Mouse (Mus musculus) myocyte (in vitro differentiated cells): Measurements from ENCODE around the gene Aqp1.

ENCODE experiments used
- CEBPB ChIP-seq: IDR thresholded peaks from 2 replicates; pipeline ENCODE4 v1.6.1; 2011; ENCODE audit warnings: mild to moderate bottlenecking, moderate library complexity; ENCODE audit not compliant: poor library complexity, insufficient read depth, severe bottlenecking
- E2F4 ChIP-seq: IDR thresholded peaks from one replicate; pipeline ENCODE4 v1.6.1; 2011; ENCODE audit warnings: mild to moderate bottlenecking, control low read depth, moderate library complexity; ENCODE audit not compliant: insufficient read depth
- MAX ChIP-seq: IDR thresholded peaks from one replicate; pipeline ENCODE4 v1.6.1; 2011; ENCODE audit warnings: low read depth, mild to moderate bottlenecking, control low read depth
- MYOG ChIP-seq, 3 experiments: IDR thresholded peaks; one replicate each; pipeline ENCODE4 v1.6.1; 2011; ENCODE audit warnings: control low read depth in 2 of 3, low read depth in 2 of 3, mild to moderate bottlenecking in 2 of 3; ENCODE audit not compliant: insufficient read length in 2 of 3, control insufficient read depth in 1 of 3, insufficient read depth in 1 of 3
- POLR2A ChIP-seq: IDR thresholded peaks from one replicate; pipeline ENCODE4 v1.6.1; 2011; ENCODE audit warnings: low read depth, mild to moderate bottlenecking, control low read depth, moderate library complexity; ENCODE audit not compliant: insufficient read length
- POLR2AphosphoS2 ChIP-seq: IDR thresholded peaks from one replicate; pipeline ENCODE4 v1.6.1; 2011; ENCODE audit warnings: low read depth, control low read depth; ENCODE audit not compliant: insufficient read length
- REST ChIP-seq: IDR thresholded peaks from one replicate; pipeline ENCODE4 v1.6.1; 2011; ENCODE audit warnings: mild to moderate bottlenecking, control low read depth, moderate library complexity; ENCODE audit not compliant: insufficient read depth, insufficient read length
- TCF12 ChIP-seq: IDR thresholded peaks from one replicate; pipeline ENCODE4 v1.6.1; 2011; ENCODE audit warnings: mild to moderate bottlenecking, control low read depth; ENCODE audit not compliant: poor library complexity, insufficient read depth, severe bottlenecking
- TCF3 ChIP-seq: IDR thresholded peaks from one replicate; pipeline ENCODE4 v1.6.1; 2011; ENCODE audit warnings: low read depth, control low read depth; ENCODE audit not compliant: insufficient read length
- USF1 ChIP-seq: IDR thresholded peaks from one replicate; pipeline ENCODE4 v1.6.1; 2011; ENCODE audit warnings: low read depth, mild to moderate bottlenecking, control low read depth, moderate library complexity

GRCm38 (mm10) chr6:55377461-55377860 lies 41.2 kb downstream of the Aqp1 start:
- TF ChIP-seq POLR2A (no peak), CEBPB (no peak), REST (no peak), MYOG (IDR thresholded peaks at IDR 0.05; ENCODE audit: control insufficient read depth in 1 of 3, insufficient read depth in 1 of 3, insufficient read length in 2 of 3, low read depth in 2 of 3) (no peak), POLR2AphosphoS2 (no peak), E2F4 (no peak), MAX (no peak), TCF3 (no peak), USF1 (no peak), TCF12 (no peak)
